Mouse (Mus musculus) thymus, adult 2 months (tissue): ENCODE data around the gene Me1.

Experiments used
- CTCF ChIP-seq: fragments of 200-500 bp; IDR thresholded peaks from 2 replicates; pipeline ENCODE4 v1.5.1; 2012; ENCODE audit warnings: mild to moderate bottlenecking, control low read depth, low read length, moderate library complexity, borderline replicate concordance; ENCODE audit not compliant: control insufficient read depth, poor library complexity, insufficient read depth; ENCODE audit errors: extremely low read depth
- POLR2A ChIP-seq: fragments of 200-500 bp; IDR thresholded peaks from 2 replicates; pipeline ENCODE4 v1.6.1; 2012; ENCODE audit warnings: mild to moderate bottlenecking, low read length, control low read depth, moderate library complexity; ENCODE audit not compliant: control insufficient read depth, poor library complexity, insufficient read depth; ENCODE audit errors: extremely low read depth

DNA sequence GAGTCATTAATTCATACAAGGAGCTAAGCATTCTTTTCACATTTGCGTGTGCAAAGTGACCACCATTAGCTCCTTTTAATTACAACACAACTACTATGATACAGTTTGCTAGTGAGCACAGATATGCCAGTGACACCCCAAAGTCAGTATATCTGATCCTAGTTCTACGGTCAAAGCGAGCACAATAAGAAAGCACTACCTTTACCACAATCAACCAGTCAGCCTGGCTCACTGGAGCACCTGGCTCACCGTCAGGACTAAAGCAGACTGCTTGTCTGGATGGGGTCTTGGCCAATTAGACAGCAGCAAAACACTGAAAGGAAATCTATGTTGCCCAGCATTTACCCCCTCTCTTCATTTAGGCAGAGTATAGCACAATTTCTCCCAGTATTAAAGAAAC, 83.7 kb downstream of the Me1 start:
- no peak for TF ChIP-seq CTCF
- no peak for TF ChIP-seq POLR2A
